Mouse (Mus musculus): ENCODE data around the gene Nrxn3. TPM values are rescaled to one million over a fixed set of nuclear protein-coding genes. Genes with fewer than 3 reads are reported as not detected.

Gene Nrxn3
- polyA plus RNA-seq, 1 experiment from 2014 or later = 3.5 TPM

- H3K9me3 ChIP-seq (replicated peaks; ENCODE audit: control insufficient read depth, low read length) = no peaks in the 10 kb centered on the region
- no peaks in the 10 kb centered on the region for H3K27me3 ChIP-seq (ENCODE audit: control insufficient read depth, insufficient read depth, low read length)
- H3K27ac ChIP-seq (replicated peaks; ENCODE audit: low read depth, low read length) = no peak overlapping the region
- DNase-seq (ENCODE audit: low spot score) (no peak), ATAC-seq (replicated peaks; ENCODE audit: insufficient number of reproducible peaks, low FRiP score, low TSS enrichment, low read depth) (no peak)
- H3K4me3 ChIP-seq (ENCODE audit: low read depth, low read length) = no peak overlapping the region
- H3K9ac ChIP-seq (replicated peaks; ENCODE audit: low read length) = no peak overlapping the region
- no peaks in the 10 kb centered on the region for H3K4me1 ChIP-seq (ENCODE audit: control insufficient read depth, insufficient read depth, low read length)
- no peaks in the 10 kb centered on the region for H3K36me3 ChIP-seq (replicated peaks; ENCODE audit: control insufficient read depth, insufficient read depth, low read depth, low read length)
- WGBS = 63% methylated on average over 3 of the region's 3 CpGs
- H3K4me2 ChIP-seq (ENCODE audit: low read depth, low read length) = no peak overlapping the region
These were observed 1001.4 kb downstream of the Nrxn3 start for GRCm38 (mm10) chr12:89724048-89724447.

- Histone ChIP-seq H3K27ac (replicated peaks; ENCODE audit: low read depth, low read length) (no peak overlapping the region), H3K4me2 (ENCODE audit: low read depth, low read length) (no peak overlapping the region), H3K4me3 (ENCODE audit: low read depth, low read length) (no peak overlapping the region), H3K9me3 (replicated peaks; ENCODE audit: control insufficient read depth, low read length) (no peaks in the 10 kb centered on the region), H3K36me3 (replicated peaks; ENCODE audit: control insufficient read depth, insufficient read depth, low read depth, low read length) (no peaks in the 10 kb centered on the region), H3K27me3 (ENCODE audit: control insufficient read depth, insufficient read depth, low read length) (no peaks in the 10 kb centered on the region), H3K4me1 (ENCODE audit: control insufficient read depth, insufficient read depth, low read length) (no peaks in the 10 kb centered on the region), H3K9ac (replicated peaks; ENCODE audit: low read length) (no peak overlapping the region)
- WGBS = 74% methylated on average over 1 of the region's 1 CpGs
- ATAC-seq (replicated peaks; ENCODE audit: insufficient number of reproducible peaks, low FRiP score, low TSS enrichment, low read depth) = no peak
- no peak for DNase-seq (ENCODE audit: low spot score)
These were observed 1019.6 kb downstream of the Nrxn3 start for GRCm38 (mm10) chr12:89742326-89742725.

- Histone ChIP-seq H3K4me2 (ENCODE audit: low read depth, low read length) (no peak overlapping the region), H3K4me3 (ENCODE audit: low read depth, low read length) (no peak overlapping the region), H3K27me3 (ENCODE audit: control insufficient read depth, insufficient read depth, low read length) (no peaks in the 10 kb centered on the region), H3K9me3 (replicated peaks; ENCODE audit: control insufficient read depth, low read length) (no peaks in the 10 kb centered on the region), H3K9ac (replicated peaks; ENCODE audit: low read length) (no peak overlapping the region), H3K36me3 (replicated peaks; ENCODE audit: control insufficient read depth, insufficient read depth, low read depth, low read length) (no peaks in the 10 kb centered on the region), H3K4me1 (ENCODE audit: control insufficient read depth, insufficient read depth, low read length) (no peaks in the 10 kb centered on the region), H3K27ac (replicated peaks; ENCODE audit: low read depth, low read length) (no peak overlapping the region)
- DNase-seq (ENCODE audit: low spot score) = no peak
- 91% methylated on average over 2 of the region's 2 CpGs for WGBS
- no peak for ATAC-seq (replicated peaks; ENCODE audit: insufficient number of reproducible peaks, low FRiP score, low TSS enrichment, low read depth)
These were observed 1020.1 kb downstream of the Nrxn3 start for GRCm38 (mm10) chr12:89742796-89743195.

- no peak overlapping the region for H3K4me3 ChIP-seq (ENCODE audit: low read depth, low read length)
- no peaks in the 10 kb centered on the region for H3K9me3 ChIP-seq (replicated peaks; ENCODE audit: control insufficient read depth, low read length)
- ATAC-seq (replicated peaks; ENCODE audit: insufficient number of reproducible peaks, low FRiP score, low TSS enrichment, low read depth) = peak; percentile 65; the same call in 1 of the 2 replicates
- H3K27me3 ChIP-seq (ENCODE audit: control insufficient read depth, insufficient read depth, low read length) = no peaks in the 10 kb centered on the region
- no peak overlapping the region for H3K4me2 ChIP-seq (ENCODE audit: low read depth, low read length)
- DNase-seq (ENCODE audit: low spot score) = peak; percentile 15
- no peak overlapping the region for H3K9ac ChIP-seq (replicated peaks; ENCODE audit: low read length)
- 37% methylated on average over 10 of the region's 10 CpGs for WGBS
- no peaks in the 10 kb centered on the region for H3K4me1 ChIP-seq (ENCODE audit: control insufficient read depth, insufficient read depth, low read length)
- H3K36me3 ChIP-seq (replicated peaks; ENCODE audit: control insufficient read depth, insufficient read depth, low read depth, low read length) = no peaks in the 10 kb centered on the region
- no peak overlapping the region for H3K27ac ChIP-seq (replicated peaks; ENCODE audit: low read depth, low read length)
These were observed 1041.8 kb downstream of the Nrxn3 start for GRCm38 (mm10) chr12:89764191-89765082.

GRCm38 (mm10) chr12:89765179-89765578, 1042.5 kb downstream of the Nrxn3 start:
- ATAC-seq (replicated peaks; ENCODE audit: insufficient number of reproducible peaks, low FRiP score, low TSS enrichment, low read depth) = no peak
- WGBS = 59% methylated on average over 2 of the region's 2 CpGs

GRCm38 (mm10) chr12:89788794-89789193, 1066.1 kb downstream of the Nrxn3 start:
- H3K4me3 ChIP-seq (ENCODE audit: low read depth, low read length) = no peak overlapping the region
- H3K36me3 ChIP-seq (replicated peaks; ENCODE audit: control insufficient read depth, insufficient read depth, low read depth, low read length) = no peaks in the 10 kb centered on the region
- H3K9me3 ChIP-seq (replicated peaks; ENCODE audit: control insufficient read depth, low read length) = no peaks in the 10 kb centered on the region
- DNase-seq (ENCODE audit: low spot score) (no peak), ATAC-seq (replicated peaks; ENCODE audit: insufficient number of reproducible peaks, low FRiP score, low TSS enrichment, low read depth) (no peak)
- H3K9ac ChIP-seq (replicated peaks; ENCODE audit: low read length) = no peak overlapping the region
- H3K4me2 ChIP-seq (ENCODE audit: low read depth, low read length) = no peak overlapping the region
- H3K27me3 ChIP-seq (ENCODE audit: control insufficient read depth, insufficient read depth, low read length) = no peaks in the 10 kb centered on the region
- 81% methylated on average over 3 of the region's 3 CpGs for WGBS
- no peak overlapping the region for H3K27ac ChIP-seq (replicated peaks; ENCODE audit: low read depth, low read length)
- H3K4me1 ChIP-seq (ENCODE audit: control insufficient read depth, insufficient read depth, low read length) = no peaks in the 10 kb centered on the region

More at GRCm38 (mm10) chr12:89765179-89765578, 1042.5 kb downstream of the Nrxn3 start:
- Histone ChIP-seq H3K4me1 (ENCODE audit: control insufficient read depth, insufficient read depth, low read length) (no peaks in the 10 kb centered on the region), H3K4me3 (ENCODE audit: low read depth, low read length) (no peak overlapping the region), H3K27ac (replicated peaks; ENCODE audit: low read depth, low read length) (no peak overlapping the region), H3K36me3 (replicated peaks; ENCODE audit: control insufficient read depth, insufficient read depth, low read depth, low read length) (no peaks in the 10 kb centered on the region), H3K27me3 (ENCODE audit: control insufficient read depth, insufficient read depth, low read length) (no peaks in the 10 kb centered on the region), H3K9me3 (replicated peaks; ENCODE audit: control insufficient read depth, low read length) (no peaks in the 10 kb centered on the region), H3K4me2 (ENCODE audit: low read depth, low read length) (no peak overlapping the region), H3K9ac (replicated peaks; ENCODE audit: low read length) (no peak overlapping the region)
- no peak for DNase-seq (ENCODE audit: low spot score)

GRCm38 (mm10) chr12:89789981-89790380, 1067.3 kb downstream of the Nrxn3 start:
- Histone ChIP-seq H3K27ac (replicated peaks; ENCODE audit: low read depth, low read length) (no peak overlapping the region), H3K9ac (replicated peaks; ENCODE audit: low read length) (no peak overlapping the region), H3K4me1 (ENCODE audit: control insufficient read depth, insufficient read depth, low read length) (no peaks in the 10 kb centered on the region), H3K27me3 (ENCODE audit: control insufficient read depth, insufficient read depth, low read length) (no peaks in the 10 kb centered on the region), H3K4me3 (ENCODE audit: low read depth, low read length) (no peak overlapping the region), H3K36me3 (replicated peaks; ENCODE audit: control insufficient read depth, insufficient read depth, low read depth, low read length) (no peaks in the 10 kb centered on the region), H3K4me2 (ENCODE audit: low read depth, low read length) (no peak overlapping the region), H3K9me3 (replicated peaks; ENCODE audit: control insufficient read depth, low read length) (no peaks in the 10 kb centered on the region)
- WGBS = 92% methylated on average over 1 of the region's 1 CpGs
- ATAC-seq (replicated peaks; ENCODE audit: insufficient number of reproducible peaks, low FRiP score, low TSS enrichment, low read depth) (no peak), DNase-seq (ENCODE audit: low spot score) (no peak)

GRCm38 (mm10) chr12:89791829-89792228, 1069.2 kb downstream of the Nrxn3 start:
- Histone ChIP-seq H3K9ac (replicated peaks; ENCODE audit: low read length) (no peak overlapping the region), H3K4me2 (ENCODE audit: low read depth, low read length) (no peak overlapping the region), H3K4me3 (ENCODE audit: low read depth, low read length) (no peak overlapping the region), H3K4me1 (ENCODE audit: control insufficient read depth, insufficient read depth, low read length) (no peaks in the 10 kb centered on the region), H3K9me3 (replicated peaks; ENCODE audit: control insufficient read depth, low read length) (no peaks in the 10 kb centered on the region), H3K27ac (replicated peaks; ENCODE audit: low read depth, low read length) (no peak overlapping the region), H3K27me3 (ENCODE audit: control insufficient read depth, insufficient read depth, low read length) (no peaks in the 10 kb centered on the region), H3K36me3 (replicated peaks; ENCODE audit: control insufficient read depth, insufficient read depth, low read depth, low read length) (no peaks in the 10 kb centered on the region)
- ATAC-seq (replicated peaks; ENCODE audit: insufficient number of reproducible peaks, low FRiP score, low TSS enrichment, low read depth) (no peak), DNase-seq (ENCODE audit: low spot score) (no peak)
- WGBS = 81% methylated on average over 3 of the region's 3 CpGs
